Mouse (Mus musculus): ENCODE measurements at regions not wholly inside any gene's neighbourhood (a gene's known extent, or its start where the extent isn't known, plus 50 kb on each side); places are given as distances from the start of the nearest gene placed in this dataset.

- no peaks in the 10 kb centered on the region for H3K4me1 ChIP-seq (replicated peaks; ENCODE audit: control insufficient read depth in 2 of 2, insufficient read depth in 2 of 2, low read length in 1 of 2)
- DNase-seq (ENCODE audit: low read depth in 3 of 3, low spot score in 3 of 3) (no peak), ATAC-seq (ENCODE audit: insufficient read depth) (no peak)
- TF ChIP-seq CTCF (IDR thresholded peaks at IDR 0.05; ENCODE audit: low read depth), result no peak
- no peak for TF ChIP-seq EP300 (IDR thresholded peaks at IDR 0.05; ENCODE audit: low read depth)
- WGBS (ENCODE audit: insufficient replicate concordance), result 77% methylated on average over 5 of the region's 5 CpGs
- H3K9ac ChIP-seq (replicated peaks), result no peak overlapping the region
- H3K36me3 ChIP-seq (replicated peaks; ENCODE audit: control insufficient read depth, insufficient read depth, low read depth), result no peaks in the 10 kb centered on the region
- no peaks in the 10 kb centered on the region for H3K9me3 ChIP-seq (ENCODE audit: control insufficient read depth, low read length)
- no peak overlapping the region for H3K27ac ChIP-seq
- no peaks in the 10 kb centered on the region for H3K27me3 ChIP-seq (ENCODE audit: control insufficient read depth, insufficient read depth, low read length)
- H3K4me2 ChIP-seq (ENCODE audit: low read depth), result no peak overlapping the region
- no peak overlapping the region for H3K4me3 ChIP-seq (ENCODE audit: insufficient read depth in 1 of 2, low read depth in 2 of 2, low read length in 2 of 2)
Observed at GRCm38 (mm10) chr10:100754957-100755356, 164.7 kb downstream of the 1700017N19Rik start.

GRCm38 (mm10) chr10:100774252-100774651 is 184.0 kb downstream of the 1700017N19Rik start:
- Histone ChIP-seq H3K27ac (no peak overlapping the region), H3K36me3 (replicated peaks; ENCODE audit: control insufficient read depth, insufficient read depth, low read depth) (no peaks in the 10 kb centered on the region), H3K4me2 (ENCODE audit: low read depth) (no peak overlapping the region), H3K4me3 (ENCODE audit: insufficient read depth in 1 of 2, low read depth in 2 of 2, low read length in 2 of 2) (no peak overlapping the region), H3K27me3 (ENCODE audit: control insufficient read depth, insufficient read depth, low read length) (no peaks in the 10 kb centered on the region), H3K9me3 (ENCODE audit: control insufficient read depth, low read length) (no peaks in the 10 kb centered on the region), H3K9ac (replicated peaks) (no peak overlapping the region), H3K4me1 (replicated peaks; ENCODE audit: control insufficient read depth in 2 of 2, insufficient read depth in 2 of 2, low read length in 1 of 2) (no peaks in the 10 kb centered on the region)
- no peak for DNase-seq (ENCODE audit: low read depth in 3 of 3, low spot score in 3 of 3)
- no peak for ATAC-seq (ENCODE audit: insufficient read depth)
- TF ChIP-seq CTCF (IDR thresholded peaks at IDR 0.05; ENCODE audit: low read depth) (no peak), EP300 (IDR thresholded peaks at IDR 0.05; ENCODE audit: low read depth) (no peak)

GRCm38 (mm10) chr10:100792166-100792565 is 201.9 kb downstream of the 1700017N19Rik start:
- no peak for ATAC-seq (ENCODE audit: insufficient read depth)
- no peak for DNase-seq (ENCODE audit: low read depth in 3 of 3, low spot score in 3 of 3)
- no peak overlapping the region for H3K4me2 ChIP-seq (ENCODE audit: low read depth)
- no peak for TF ChIP-seq EP300 (IDR thresholded peaks at IDR 0.05; ENCODE audit: low read depth)
- no peak for TF ChIP-seq CTCF (IDR thresholded peaks at IDR 0.05; ENCODE audit: low read depth)
- 53% methylated on average over 3 of the region's 3 CpGs for WGBS (ENCODE audit: insufficient replicate concordance)
- no peaks in the 10 kb centered on the region for H3K36me3 ChIP-seq (replicated peaks; ENCODE audit: control insufficient read depth, insufficient read depth, low read depth)
- no peak overlapping the region for H3K4me3 ChIP-seq (ENCODE audit: insufficient read depth in 1 of 2, low read depth in 2 of 2, low read length in 2 of 2)
- no peaks in the 10 kb centered on the region for H3K4me1 ChIP-seq (replicated peaks; ENCODE audit: control insufficient read depth in 2 of 2, insufficient read depth in 2 of 2, low read length in 1 of 2)
- H3K27ac ChIP-seq, result no peak overlapping the region
- no peaks in the 10 kb centered on the region for H3K9me3 ChIP-seq (ENCODE audit: control insufficient read depth, low read length)
- no peaks in the 10 kb centered on the region for H3K27me3 ChIP-seq (ENCODE audit: control insufficient read depth, insufficient read depth, low read length)
- H3K9ac ChIP-seq (replicated peaks), result no peak overlapping the region

- H3K9me3 ChIP-seq (ENCODE audit: control insufficient read depth, low read length), result no peaks in the 10 kb centered on the region
- DNase-seq (ENCODE audit: low read depth in 3 of 3, low spot score in 3 of 3) (no peak), ATAC-seq (ENCODE audit: insufficient read depth) (no peak)
- 38% methylated on average over 4 of the region's 4 CpGs for WGBS (ENCODE audit: insufficient replicate concordance)
- H3K27me3 ChIP-seq (ENCODE audit: control insufficient read depth, insufficient read depth, low read length), result no peaks in the 10 kb centered on the region
- H3K4me3 ChIP-seq (ENCODE audit: insufficient read depth in 1 of 2, low read depth in 2 of 2, low read length in 2 of 2), result no peak overlapping the region
- H3K9ac ChIP-seq (replicated peaks), result no peak overlapping the region
- TF ChIP-seq EP300 (IDR thresholded peaks at IDR 0.05; ENCODE audit: low read depth) (no peak), CTCF (IDR thresholded peaks at IDR 0.05; ENCODE audit: low read depth) (no peak)
- H3K4me1 ChIP-seq (replicated peaks; ENCODE audit: control insufficient read depth in 2 of 2, insufficient read depth in 2 of 2, low read length in 1 of 2), result no peaks in the 10 kb centered on the region
- H3K36me3 ChIP-seq (replicated peaks; ENCODE audit: control insufficient read depth, insufficient read depth, low read depth), result no peaks in the 10 kb centered on the region
- H3K4me2 ChIP-seq (ENCODE audit: low read depth), result no peak overlapping the region
- no peak overlapping the region for H3K27ac ChIP-seq
Observed at GRCm38 (mm10) chr10:100792569-100792968, 202.3 kb downstream of the 1700017N19Rik start.

DNA sequence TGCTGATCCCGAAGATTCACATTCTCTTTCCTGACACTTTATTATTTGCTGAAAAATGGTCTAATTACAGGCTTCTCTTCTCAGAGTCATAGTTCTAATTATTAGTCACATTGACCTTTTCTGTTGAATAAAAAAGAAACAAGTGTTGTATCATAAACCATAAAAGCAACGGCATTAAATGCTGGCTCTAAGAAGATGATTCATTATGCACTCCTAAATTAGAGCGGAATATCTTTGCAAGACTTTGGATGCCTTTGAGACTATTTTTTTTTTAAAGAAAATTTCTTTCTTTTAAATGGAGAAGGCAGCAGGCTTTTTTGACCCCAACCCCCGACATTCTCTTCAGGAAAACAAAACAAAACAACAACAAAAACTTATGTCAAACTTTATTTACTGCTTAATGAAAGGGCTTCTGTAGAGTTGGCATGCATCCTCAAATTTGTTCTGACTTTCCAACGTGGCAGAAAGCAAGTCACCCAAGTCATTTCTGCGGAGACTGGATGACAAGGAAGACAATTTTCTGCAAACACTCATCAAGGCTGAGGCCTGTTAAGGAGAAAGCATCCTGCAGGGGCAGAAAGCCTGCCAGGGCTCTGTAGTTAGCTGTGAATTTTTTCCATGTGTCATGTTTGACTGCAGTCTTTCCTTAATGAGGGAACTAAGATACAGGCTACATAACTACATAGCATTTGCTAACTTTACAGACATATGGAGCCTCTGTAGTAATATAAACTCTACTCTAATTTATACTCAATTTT is 205.1 kb downstream of the 1700017N19Rik start:
- Histone ChIP-seq H3K4me1 (replicated peaks; ENCODE audit: control insufficient read depth in 2 of 2, insufficient read depth in 2 of 2, low read length in 1 of 2) (no peaks in the 10 kb centered on the region), H3K27ac (no peak overlapping the region), H3K4me3 (ENCODE audit: insufficient read depth in 1 of 2, low read depth in 2 of 2, low read length in 2 of 2) (no peak overlapping the region), H3K9ac (replicated peaks) (no peak overlapping the region), H3K4me2 (ENCODE audit: low read depth) (no peak overlapping the region), H3K36me3 (replicated peaks; ENCODE audit: control insufficient read depth, insufficient read depth, low read depth) (no peaks in the 10 kb centered on the region), H3K9me3 (ENCODE audit: control insufficient read depth, low read length) (no peaks in the 10 kb centered on the region), H3K27me3 (ENCODE audit: control insufficient read depth, insufficient read depth, low read length) (no peaks in the 10 kb centered on the region)
- TF ChIP-seq CTCF (IDR thresholded peaks at IDR 0.05; ENCODE audit: low read depth) (no peak), EP300 (IDR thresholded peaks at IDR 0.05; ENCODE audit: low read depth) (no peak)
- ATAC-seq (ENCODE audit: insufficient read depth) (no peak), DNase-seq (ENCODE audit: low read depth in 3 of 3, low spot score in 3 of 3) (no peak)
- 47% methylated on average over 6 of the region's 6 CpGs for WGBS (ENCODE audit: insufficient replicate concordance)
